Mouse (Mus musculus): ENCODE measurements around the gene Pi4k2b.
A peak's percentile ranks its signal among the peaks of the same experiment; 100 is the strongest.
"Not testable (repeated sequence)": the region's sequence is repeated elsewhere in the genome, so short reads cannot be mapped to it uniquely, and the experiment has no call there.

Pi4k2b gene

GRCm38 (mm10) chr5:52741391-52742111, at the start of gene Pi4k2b:
Gene Pi4k2b, plus strand, starts transcription at chr5:52741574.
- peak; percentile 53 to 78 for DNase-seq

GRCm38 (mm10) chr5:52697291-52697690, 44.1 kb upstream of the Pi4k2b start:
- DNase-seq: no peak

GRCm38 (mm10) chr5:52697882-52698440, 43.4 kb upstream of the Pi4k2b start:
- DNase-seq: not testable (repeated sequence)

GRCm38 (mm10) chr5:52704562-52704961, 36.8 kb upstream of the Pi4k2b start:
- DNase-seq: no peak

- DNase-seq: no peak
Measured at GRCm38 (mm10) chr5:52712704-52713103, 28.7 kb upstream of the Pi4k2b start.

DNA sequence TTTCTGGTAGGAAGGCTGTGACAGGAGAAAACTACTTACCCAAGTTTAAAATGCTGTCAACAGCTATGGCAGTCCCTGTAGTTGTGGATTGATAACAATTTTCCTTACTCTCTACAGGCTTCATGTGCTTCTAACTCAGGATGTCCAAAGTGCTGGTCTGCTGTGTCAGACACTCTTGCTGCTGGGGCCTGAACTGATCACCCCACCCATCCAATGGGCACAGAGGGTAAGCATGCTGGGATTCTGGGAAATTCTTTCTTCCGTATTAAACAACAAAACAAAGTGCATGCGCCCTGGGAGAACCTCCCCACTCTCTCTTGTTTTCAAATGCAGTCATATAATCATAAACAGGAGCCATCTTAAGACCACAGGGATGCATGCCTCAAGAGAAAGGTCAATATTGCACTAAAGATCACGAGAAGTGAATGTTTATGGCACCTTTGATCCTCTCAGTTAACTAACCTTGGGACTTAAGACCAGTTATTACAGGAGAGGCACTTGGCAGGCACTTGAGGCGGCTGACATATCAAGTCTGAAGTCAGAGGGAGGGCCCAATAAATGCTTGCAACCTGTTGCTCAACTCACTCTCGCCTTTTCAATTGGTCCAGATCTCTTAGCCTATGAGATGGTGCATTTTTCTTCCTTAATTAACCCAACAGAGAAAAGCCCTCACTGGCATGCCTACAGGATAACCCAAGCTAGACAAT, 24.5 kb upstream of the Pi4k2b start:
- DNase-seq: no peak

GRCm38 (mm10) chr5:52721003-52721402, 20.4 kb upstream of the Pi4k2b start:
- peak; percentile 10 to 23 for DNase-seq

DNA sequence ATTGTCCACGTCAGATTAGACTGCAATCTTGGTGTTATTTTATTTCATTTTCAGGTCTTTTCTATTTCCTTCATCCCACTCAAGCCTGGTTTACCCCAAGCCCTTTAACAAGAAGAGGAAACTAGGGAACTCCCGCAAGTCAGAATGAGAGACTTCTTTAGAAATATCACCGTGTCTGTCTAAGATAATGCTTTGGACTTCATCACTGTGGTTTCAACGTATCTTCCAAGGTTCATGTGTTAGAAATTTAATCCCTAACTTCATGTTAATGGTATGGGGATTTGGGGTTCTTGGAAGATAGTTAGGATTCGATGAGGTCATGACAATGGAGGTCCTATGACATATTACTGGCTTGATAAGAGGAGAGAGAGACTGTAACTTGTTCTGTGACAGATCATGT, 13.6 kb upstream of the Pi4k2b start:
- no peak for DNase-seq

DNA sequence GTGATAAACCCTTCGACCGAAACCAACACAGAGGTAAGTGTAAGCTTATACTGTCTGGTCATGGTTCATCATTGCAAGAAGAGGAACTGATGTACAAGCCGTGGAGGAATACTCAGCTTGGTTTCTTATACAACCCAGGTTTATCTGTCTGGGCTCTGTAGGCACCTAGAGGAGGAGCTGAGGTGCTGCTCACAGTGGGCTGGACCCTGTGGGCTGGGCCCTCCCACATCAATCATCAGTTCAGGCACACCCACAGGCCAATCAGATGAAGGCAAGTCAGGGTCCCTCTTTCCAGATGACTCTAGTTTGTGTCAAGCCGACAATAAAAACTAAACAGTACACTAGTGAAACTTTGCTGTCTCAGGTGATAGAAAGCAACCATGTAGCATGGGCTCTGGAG, 8.6 kb upstream of the Pi4k2b start:
- DNase-seq: no peak

GRCm38 (mm10) chr5:52736046-52736445, 5.3 kb upstream of the Pi4k2b start:
- no peak for DNase-seq

DNA sequence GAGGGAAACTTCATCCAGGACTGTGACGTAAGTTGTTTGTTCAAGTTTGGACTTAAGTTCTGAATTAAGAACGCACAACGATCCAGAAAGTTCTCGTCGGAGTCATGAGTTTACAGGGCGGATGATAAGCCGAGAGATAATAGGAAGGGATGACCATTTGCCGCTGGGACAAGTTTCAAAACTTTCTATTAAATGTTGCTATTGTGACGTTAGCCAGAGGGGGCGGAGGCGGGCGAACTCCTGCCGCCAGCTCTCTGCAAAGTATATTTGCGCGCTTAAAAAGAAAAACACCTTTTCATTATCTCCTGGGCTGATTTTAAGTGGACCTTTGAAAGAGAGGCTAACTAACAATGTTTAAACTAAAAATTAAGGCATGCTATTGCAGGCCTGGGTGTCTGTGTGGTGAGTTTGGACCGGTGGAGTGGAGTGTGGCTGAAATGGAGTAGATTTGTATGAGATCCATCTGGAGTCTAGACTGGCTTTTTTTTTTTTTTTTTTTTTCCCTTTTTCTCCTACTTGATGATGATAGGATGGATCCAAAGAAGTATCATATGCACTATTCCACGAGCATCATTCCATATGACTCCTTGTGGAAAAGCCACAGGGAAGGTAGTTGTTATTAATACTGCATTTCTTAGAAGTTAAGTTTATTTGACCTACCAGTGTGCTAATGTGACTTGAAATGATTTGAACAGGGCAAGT, 889 bp downstream of the Pi4k2b start:
- peak in 1 of 2 experiments; percentile 15 for DNase-seq

DNA sequence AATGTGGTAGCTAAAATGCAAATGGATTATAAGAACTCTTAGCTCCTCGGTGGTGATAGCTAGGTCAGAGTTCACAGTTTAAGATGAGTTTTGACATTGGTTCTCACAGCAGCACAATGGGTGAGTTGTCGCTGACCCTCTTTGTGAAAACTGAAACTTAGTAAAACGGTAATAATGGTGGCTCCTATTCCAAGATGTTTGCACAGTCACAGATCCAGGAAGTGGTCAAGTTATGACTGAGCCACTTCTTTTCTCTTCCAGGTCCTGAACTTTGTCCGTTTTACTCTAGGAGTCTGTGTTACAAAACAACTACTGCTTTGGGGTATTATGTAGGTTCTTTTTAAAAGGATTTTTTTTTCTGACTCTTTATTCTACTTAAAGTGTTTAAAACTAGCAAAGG, 1.9 kb downstream of the Pi4k2b start:
- DNase-seq: no peak

DNA sequence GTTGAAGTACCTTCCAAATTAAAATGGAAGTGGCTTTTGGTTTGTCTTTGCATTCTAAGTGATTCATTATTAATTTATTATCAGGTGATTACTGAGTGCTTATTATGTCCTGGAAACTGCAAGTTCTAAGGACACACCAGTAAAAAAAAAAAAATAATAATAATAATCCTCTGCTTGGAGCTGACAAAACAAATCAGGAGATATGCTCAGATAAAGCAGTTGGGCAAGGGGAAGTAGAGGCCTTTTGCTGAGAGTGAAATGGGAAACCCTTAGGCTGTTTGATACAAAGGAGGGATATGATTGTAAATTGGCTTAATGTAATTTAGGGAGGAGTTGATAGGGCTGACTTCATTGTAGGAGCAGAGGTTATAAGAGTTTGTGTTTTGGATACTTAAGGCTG, 5.5 kb downstream of the Pi4k2b start:
- no peak for DNase-seq

- DNase-seq: no peak
Measured at GRCm38 (mm10) chr5:52748732-52749131, 7.4 kb downstream of the Pi4k2b start.

DNA sequence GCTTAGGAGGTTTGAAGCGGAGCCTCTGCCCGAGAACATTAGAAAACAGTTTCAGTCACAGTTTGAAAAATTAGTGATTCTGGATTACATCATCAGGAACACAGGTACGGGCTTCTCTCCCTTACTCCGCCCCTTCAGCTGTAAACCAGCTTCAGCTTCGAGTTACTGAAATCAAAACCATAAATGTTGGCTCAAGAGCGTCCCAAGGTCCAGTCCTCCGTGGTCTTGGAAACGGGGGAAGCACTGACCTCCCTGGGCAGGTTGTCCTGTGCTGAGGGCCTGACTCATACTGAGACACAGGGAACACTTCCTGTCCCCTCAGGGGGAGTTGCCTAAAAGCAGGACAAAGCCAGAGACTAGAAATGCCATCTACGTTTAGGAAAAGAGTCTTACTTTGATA, 11.8 kb downstream of the Pi4k2b start:
- no peak for DNase-seq

- no peak for DNase-seq
Measured at GRCm38 (mm10) chr5:52754196-52754595, 12.8 kb downstream of the Pi4k2b start.

DNA sequence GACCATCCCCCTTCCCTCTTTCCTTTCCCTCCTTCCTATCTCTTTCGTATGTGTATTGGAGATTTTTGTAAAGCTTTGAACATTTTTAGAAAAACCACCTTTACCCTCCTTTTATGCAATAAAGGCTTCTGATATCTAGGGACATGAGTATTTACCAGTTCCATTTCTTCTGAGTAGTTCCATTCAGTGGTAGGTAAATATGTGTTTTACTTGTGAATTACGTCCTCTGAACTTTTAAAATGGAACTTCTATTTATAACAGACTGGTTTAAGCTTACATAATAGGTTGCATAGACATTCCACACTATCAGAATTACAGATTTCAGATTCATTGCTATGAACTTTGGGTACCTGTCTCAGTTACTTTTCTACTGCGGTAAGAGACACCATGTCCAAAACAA, 14.0 kb downstream of the Pi4k2b start:
- DNase-seq: no peak

- DNase-seq: no peak
Measured at GRCm38 (mm10) chr5:52755989-52756388, 14.6 kb downstream of the Pi4k2b start.

GRCm38 (mm10) chr5:52762586-52762985, 21.2 kb downstream of the Pi4k2b start:
- DNase-seq: no peak

GRCm38 (mm10) chr5:52774267-52774666, 32.9 kb downstream of the Pi4k2b start:
- DNase-seq: no peak

DNA sequence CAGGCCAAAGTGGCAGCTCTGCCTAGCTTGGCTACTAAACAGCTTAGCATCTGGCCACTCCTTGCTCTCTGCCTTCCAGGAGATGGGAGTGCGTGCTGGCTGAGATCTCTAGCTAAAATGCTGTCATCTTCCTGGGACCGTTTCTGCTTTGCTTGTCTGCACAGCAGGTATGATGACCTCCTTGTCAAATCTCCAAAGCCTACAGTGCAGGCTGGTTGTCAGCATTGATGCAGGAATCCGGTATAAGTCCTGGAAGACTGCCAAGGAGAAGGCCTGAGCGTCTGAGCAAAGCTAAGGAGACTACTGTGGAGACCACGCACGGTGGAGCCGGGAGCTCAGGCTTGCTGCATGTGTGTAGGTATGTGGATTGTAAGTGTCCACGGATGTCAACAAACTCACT, 33.9 kb downstream of the Pi4k2b start, which contains the start of gene Zcchc4:
Zcchc4 (plus strand) TSS at position 173 of the 400 bp plus-strand sequence.
- DNase-seq: peak; percentile 21 to 22

GRCm38 (mm10) chr5:52776466-52777354, 35.3 kb downstream of the Pi4k2b start:
- DNase-seq: not testable (repeated sequence)
